Mouse (Mus musculus): ENCODE measurements around the gene Clasp1. TPM values are rescaled to one million over a fixed set of nuclear protein-coding genes. Genes with fewer than 3 reads are reported as not detected.

The Clasp1 gene
- polyA plus RNA-seq, 1 experiment, result 37.9 TPM

DNA sequence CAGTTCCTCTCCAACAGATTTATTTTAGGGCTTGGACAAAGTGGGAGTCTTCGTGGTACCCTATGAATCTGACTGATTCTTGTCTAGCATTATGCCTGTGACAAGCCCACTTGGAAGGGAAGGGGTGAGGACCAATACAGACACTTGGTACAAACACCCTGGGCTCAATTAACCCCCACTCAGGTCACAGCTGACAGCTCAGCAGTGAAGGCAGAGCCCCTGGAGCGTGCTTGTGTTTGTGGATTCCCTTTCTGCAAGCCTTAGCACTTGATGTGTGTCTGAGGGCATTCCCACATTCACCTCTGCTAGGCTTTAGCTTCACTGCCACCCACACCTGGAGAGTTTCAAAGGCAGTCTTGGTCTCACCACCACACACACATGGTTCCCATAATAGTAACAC lies 237.1 kb downstream of the Clasp1 start:
- no peak for TF ChIP-seq GATA1 (IDR thresholded peaks at IDR 0.05; ENCODE audit: low read length)

DNA sequence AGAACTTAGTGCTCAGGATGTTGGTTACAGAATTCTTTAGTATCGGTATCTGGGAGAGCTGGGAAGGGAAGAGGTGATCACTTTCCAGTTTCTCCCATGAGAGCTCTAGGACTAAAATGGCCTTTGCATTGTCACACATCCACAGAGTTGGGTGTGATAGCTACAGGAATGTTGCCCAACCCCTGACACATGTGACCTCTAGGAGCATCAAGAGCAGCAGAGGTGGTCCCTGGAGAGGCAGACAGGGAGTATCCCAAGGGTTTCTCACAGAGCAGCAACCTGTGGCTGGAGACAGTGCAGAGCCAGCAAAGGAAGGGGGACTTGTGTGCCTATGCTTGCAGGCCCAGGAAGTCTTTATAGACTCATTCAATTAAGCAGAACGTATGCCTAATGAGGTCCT lies 237.6 kb downstream of the Clasp1 start:
- TF ChIP-seq GATA1 (IDR thresholded peaks at IDR 0.05; ENCODE audit: low read length), result no peak

DNA sequence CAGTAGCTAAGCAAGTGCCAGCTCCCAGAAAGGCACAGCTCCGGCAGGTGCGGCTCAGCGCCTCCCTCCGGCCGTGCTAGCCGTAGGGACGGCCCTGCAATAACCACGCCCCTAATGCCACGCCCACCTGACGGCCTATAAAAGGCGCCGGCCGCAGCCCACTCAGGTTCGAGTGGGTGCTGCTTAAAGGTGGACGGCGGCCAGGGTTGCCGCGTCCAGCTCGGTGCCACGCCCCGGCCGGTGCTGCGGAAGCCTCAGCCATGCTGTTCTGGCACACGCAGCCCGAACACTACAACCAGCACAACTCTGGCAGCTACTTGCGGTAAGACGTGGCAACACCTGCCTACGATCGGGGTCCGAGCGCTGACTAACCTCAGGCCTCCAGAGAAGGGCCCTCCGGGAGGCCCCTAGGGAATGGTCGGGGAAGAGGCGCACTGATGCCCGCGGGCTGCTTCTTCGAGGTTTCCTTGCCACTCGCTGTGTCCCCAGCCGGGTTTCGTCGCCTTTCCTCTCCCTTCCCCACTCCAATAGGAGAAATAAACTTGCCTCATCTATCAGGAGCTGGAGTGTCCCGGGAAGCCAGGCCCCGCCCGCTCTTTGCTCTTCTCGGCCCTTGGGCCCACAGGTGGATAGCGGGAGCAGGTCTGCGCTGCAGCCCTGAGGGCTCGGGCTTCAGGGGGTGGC lies 239.1 kb downstream of the Clasp1 start, which contains the start of gene Tfcp2l1:
Gene Tfcp2l1, plus strand, starts transcription at position 165 of the 684 bp plus-strand sequence.
- TF ChIP-seq GATA1 (IDR thresholded peaks at IDR 0.05; ENCODE audit: low read length), result no peak

GRCm38 (mm10) chr1:118633415-118633980 lies 244.6 kb downstream of the Clasp1 start:
- TF ChIP-seq GATA1 (IDR thresholded peaks at IDR 0.05; ENCODE audit: low read length), result no peak

GRCm38 (mm10) chr1:118642296-118642999 lies 253.6 kb downstream of the Clasp1 start:
- no peak for TF ChIP-seq GATA1 (IDR thresholded peaks at IDR 0.05; ENCODE audit: low read length)

- TF ChIP-seq GATA1 (IDR thresholded peaks at IDR 0.05; ENCODE audit: low read length), result no peak
Measured at GRCm38 (mm10) chr1:118643138-118643979, 254.5 kb downstream of the Clasp1 start.

DNA sequence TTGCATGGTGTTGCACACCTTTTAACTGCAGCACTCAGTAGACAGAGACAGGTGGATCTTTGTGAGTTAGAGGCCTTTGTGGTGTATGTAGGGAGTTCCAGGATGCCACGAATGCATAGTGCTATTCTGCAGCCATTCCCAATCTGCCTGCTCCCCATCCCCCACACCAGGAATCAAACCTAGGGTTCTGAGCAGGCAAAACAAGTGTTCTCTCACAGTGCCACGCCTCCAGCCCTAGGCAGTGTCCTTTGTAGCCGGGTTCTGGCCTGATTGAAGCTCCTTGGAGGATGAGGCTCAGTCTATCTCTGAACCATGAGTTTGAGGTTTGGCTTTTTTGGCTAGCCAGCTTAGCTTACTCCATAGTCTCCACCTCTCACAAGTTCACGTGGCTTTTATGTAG lies 256.8 kb downstream of the Clasp1 start:
- TF ChIP-seq GATA1 (IDR thresholded peaks at IDR 0.05; ENCODE audit: low read length), result no peak

DNA sequence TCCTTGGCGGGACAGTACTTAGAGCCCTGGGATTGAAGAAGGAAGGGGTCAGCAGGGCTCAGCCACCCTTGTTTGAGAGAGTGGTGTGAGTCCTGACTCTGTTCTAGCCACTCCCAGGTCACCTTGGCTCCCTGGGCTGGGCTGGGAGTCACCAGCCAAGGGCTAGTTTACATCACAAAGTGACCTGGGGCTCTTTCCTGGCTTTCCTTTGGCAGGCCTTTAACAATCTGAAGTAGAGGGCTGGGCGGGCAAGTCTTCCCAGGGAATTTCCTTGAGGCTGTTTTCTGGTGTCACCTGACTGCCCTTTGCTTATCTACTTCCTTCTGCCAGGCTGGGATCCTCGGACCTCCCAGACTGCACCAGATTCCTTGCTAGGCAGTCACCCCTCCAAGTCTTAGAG lies 259.2 kb downstream of the Clasp1 start:
- no peak for TF ChIP-seq GATA1 (IDR thresholded peaks at IDR 0.05; ENCODE audit: low read length)

DNA sequence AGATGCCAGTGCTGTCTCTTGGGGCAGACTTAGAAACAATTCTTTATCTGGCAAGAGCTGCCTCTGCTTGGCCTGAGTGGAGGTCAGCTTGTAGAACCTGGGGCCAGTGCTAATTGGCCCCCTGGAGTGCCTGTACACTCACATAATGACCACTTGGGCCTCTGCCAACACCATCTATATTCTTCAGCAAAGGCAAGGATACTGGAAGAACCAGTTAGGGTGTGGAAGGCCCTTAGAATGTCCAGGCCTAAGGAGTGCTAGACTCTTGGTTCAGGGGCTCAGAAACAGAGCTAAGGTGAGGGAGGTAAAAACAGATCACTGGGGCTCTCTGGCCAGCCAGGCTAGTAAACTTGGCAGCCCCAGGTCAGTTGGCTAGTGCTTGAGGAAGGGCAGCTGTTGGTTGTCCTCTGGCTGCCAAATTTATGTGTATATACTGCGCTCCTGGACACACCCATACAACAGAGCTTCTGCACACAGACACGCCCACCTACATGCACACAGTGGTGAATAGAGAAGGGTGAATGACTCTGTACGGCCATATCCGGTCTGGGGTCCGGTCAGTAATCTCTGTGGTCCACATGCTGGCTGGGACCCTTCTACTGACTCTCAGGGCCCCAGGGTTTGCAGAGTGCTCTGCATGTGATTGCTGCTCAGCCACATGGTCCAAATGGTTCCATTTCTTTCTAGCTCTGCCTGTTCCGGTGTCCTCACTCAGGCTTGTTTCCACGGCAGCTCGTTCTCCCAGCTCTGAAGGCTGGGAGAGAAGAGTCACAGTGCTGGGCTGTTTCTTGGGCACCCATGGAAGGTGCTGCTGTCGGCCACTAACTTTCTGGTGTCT lies 261.3 kb downstream of the Clasp1 start:
- no peak for TF ChIP-seq GATA1 (IDR thresholded peaks at IDR 0.05; ENCODE audit: low read length)

GRCm38 (mm10) chr1:118650771-118651080 lies 261.9 kb downstream of the Clasp1 start:
- TF ChIP-seq GATA1 (IDR thresholded peaks at IDR 0.05; ENCODE audit: low read length), result no peak

- TF ChIP-seq GATA1 (IDR thresholded peaks at IDR 0.05; ENCODE audit: low read length), result no peak
Measured at GRCm38 (mm10) chr1:118658716-118659115, 269.9 kb downstream of the Clasp1 start.

DNA sequence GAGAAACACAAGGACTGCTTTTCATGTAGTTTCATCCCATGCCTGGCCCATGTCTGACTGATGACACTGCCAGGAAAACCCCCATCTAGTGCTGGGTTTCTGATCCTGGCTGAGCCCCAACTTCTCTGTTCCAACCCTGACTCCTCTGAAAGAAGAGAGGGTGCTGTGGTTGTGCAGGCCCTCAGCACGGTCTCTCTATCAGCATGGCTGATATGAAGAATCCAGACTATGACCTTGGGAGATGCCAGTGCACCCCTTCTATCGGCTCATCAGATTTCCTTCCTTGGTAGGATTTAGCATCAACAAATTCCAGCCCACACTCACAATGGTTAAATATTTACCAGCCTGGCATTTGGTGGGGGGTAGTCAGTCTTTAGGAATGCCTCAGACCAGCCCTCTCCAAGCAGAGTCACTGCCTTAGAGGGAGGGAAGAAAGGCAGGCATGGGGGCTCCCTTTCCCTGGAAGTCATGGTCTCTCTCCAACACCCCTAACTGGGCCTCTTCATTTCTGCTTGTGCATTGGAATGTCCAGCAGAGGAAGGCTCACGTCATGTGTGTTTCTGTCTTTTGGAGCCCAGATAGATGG lies 272.1 kb downstream of the Clasp1 start:
- no peak for TF ChIP-seq GATA1 (IDR thresholded peaks at IDR 0.05; ENCODE audit: low read length)

Other genes with a start within 250 kb of the Clasp1 start
- gene Gm29106, start 212.5 kb upstream of the Clasp1 start, polyA plus RNA-seq (2012), result not detected in 2 replicates
- gene Tsn, start 77.3 kb upstream of the Clasp1 start, polyA plus RNA-seq (2012), result 14.1 and 17.0 TPM in 2 replicates
- gene Nifk, start 67.2 kb upstream of the Clasp1 start, polyA plus RNA-seq (2012), result 8.1 and 36.7 TPM in 2 replicates
- gene Tfcp2l1, start 238.9 kb downstream of the Clasp1 start, polyA plus RNA-seq (2012), result not detected in 2 replicates